Mouse (Mus musculus): ENCODE measurements at regions not wholly inside any gene's neighbourhood (a gene's known extent, or its start where the extent isn't known, plus 50 kb on each side); places are given as distances from the start of the nearest gene placed in this dataset.

DNA sequence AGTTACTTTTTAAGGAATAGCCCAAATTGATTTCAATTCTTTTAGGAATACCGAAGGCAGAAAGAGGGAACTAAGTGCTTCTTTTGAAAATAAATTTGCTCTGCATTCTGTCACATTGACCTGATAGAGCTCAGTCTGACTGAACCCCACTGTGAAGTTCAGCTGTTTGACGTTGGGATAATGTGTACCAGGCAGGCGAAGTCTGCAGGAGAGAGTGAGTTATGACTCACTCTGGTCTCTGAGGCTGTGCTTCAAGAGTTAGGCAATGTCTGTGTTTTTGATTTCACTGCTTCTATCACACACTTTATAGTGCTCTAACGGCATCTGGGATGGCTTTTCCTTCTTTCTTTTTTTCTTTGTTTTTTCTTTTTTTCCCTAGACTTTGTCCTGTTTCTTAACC is 283.5 kb downstream of the Naf1 start:
- no peak overlapping the region for H3K9ac ChIP-seq (replicated peaks; ENCODE audit: low read length)
- no peaks in the 10 kb centered on the region for H3K4me1 ChIP-seq (ENCODE audit: control insufficient read depth, insufficient read depth, low read length)
- whole genome bisulfite sequencing, result 67% methylated on average over 4 of the region's 4 CpGs
- no peaks in the 10 kb centered on the region for H3K9me3 ChIP-seq (ENCODE audit: control insufficient read depth, low read length)
- H3K4me3 ChIP-seq (replicated peaks; ENCODE audit: low read depth, low read length), result no peak overlapping the region
- ATAC-seq (ENCODE audit: low FRiP score, low TSS enrichment) (no peak), DNase-seq (no peak)
- no peak overlapping the region for H3K27ac ChIP-seq (replicated peaks; ENCODE audit: low read depth, low read length)
- no peaks in the 10 kb centered on the region for H3K27me3 ChIP-seq (ENCODE audit: control insufficient read depth, insufficient read depth, low read length)
- H3K36me3 ChIP-seq (ENCODE audit: control insufficient read depth, insufficient read depth, low read length), result no peaks in the 10 kb centered on the region
- H3K4me2 ChIP-seq (ENCODE audit: low read length), result no peak overlapping the region

DNA sequence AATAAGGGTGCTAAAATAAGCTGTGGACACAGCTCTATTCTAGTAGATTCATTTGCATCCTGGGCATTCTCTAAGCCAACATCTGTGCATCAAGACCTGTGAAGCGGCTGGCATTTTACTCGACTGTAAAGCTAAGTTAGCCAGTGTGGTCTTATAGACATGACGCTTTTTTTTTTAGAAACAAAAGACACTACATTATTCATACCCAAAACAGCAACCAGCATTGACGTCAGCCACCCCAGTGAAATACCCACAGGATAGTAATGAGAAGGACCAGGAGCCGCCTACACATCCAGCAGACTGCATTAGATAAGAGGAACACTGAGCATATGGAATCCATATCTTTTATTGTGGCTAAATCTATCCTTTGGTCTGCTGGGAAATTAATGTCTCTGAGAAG is 321.7 kb downstream of the Naf1 start:
- Histone ChIP-seq H3K9me3 (ENCODE audit: control insufficient read depth, low read length) (no peaks in the 10 kb centered on the region), H3K27me3 (ENCODE audit: control insufficient read depth, insufficient read depth, low read length) (no peaks in the 10 kb centered on the region), H3K4me3 (replicated peaks; ENCODE audit: low read depth, low read length) (no peak overlapping the region), H3K9ac (replicated peaks; ENCODE audit: low read length) (no peak overlapping the region), H3K4me2 (ENCODE audit: low read length) (no peak overlapping the region), H3K4me1 (ENCODE audit: control insufficient read depth, insufficient read depth, low read length) (no peaks in the 10 kb centered on the region), H3K36me3 (ENCODE audit: control insufficient read depth, insufficient read depth, low read length) (no peaks in the 10 kb centered on the region), H3K27ac (replicated peaks; ENCODE audit: low read depth, low read length) (no peak overlapping the region)
- WGBS, result 65% methylated on average over 5 of the region's 5 CpGs
- no peak for ATAC-seq (ENCODE audit: low FRiP score, low TSS enrichment)
- DNase-seq, result no peak

GRCm38 (mm10) chr8:67199213-67199612 is 324.4 kb upstream of the Nat3 start:
- Histone ChIP-seq H3K9me3 (ENCODE audit: control insufficient read depth, low read length) (no peaks in the 10 kb centered on the region), H3K4me1 (ENCODE audit: control insufficient read depth, insufficient read depth, low read length) (no peaks in the 10 kb centered on the region), H3K9ac (replicated peaks; ENCODE audit: low read length) (no peak overlapping the region), H3K27me3 (ENCODE audit: control insufficient read depth, insufficient read depth, low read length) (no peaks in the 10 kb centered on the region), H3K4me3 (replicated peaks; ENCODE audit: low read depth, low read length) (no peak overlapping the region), H3K4me2 (ENCODE audit: low read length) (no peak overlapping the region), H3K36me3 (ENCODE audit: control insufficient read depth, insufficient read depth, low read length) (no peaks in the 10 kb centered on the region), H3K27ac (replicated peaks; ENCODE audit: low read depth, low read length) (no peak overlapping the region)
- no peak for ATAC-seq (ENCODE audit: low FRiP score, low TSS enrichment)
- DNase-seq, result no peak

- ATAC-seq (ENCODE audit: low FRiP score, low TSS enrichment), result peak; percentile 78
- DNase-seq, result peak; percentile 35
These were observed 317.6 kb upstream of the Nat3 start for GRCm38 (mm10) chr8:67206064-67206463.

GRCm38 (mm10) chr8:67231921-67232701 is 291.5 kb upstream of the Nat3 start:
- H3K4me2 ChIP-seq (ENCODE audit: low read length), result no peak overlapping the region
- no peaks in the 10 kb centered on the region for H3K36me3 ChIP-seq (ENCODE audit: control insufficient read depth, insufficient read depth, low read length)
- no peaks in the 10 kb centered on the region for H3K27me3 ChIP-seq (ENCODE audit: control insufficient read depth, insufficient read depth, low read length)
- H3K27ac ChIP-seq (replicated peaks; ENCODE audit: low read depth, low read length), result no peak overlapping the region
- H3K9me3 ChIP-seq (ENCODE audit: control insufficient read depth, low read length), result no peaks in the 10 kb centered on the region
- no peak overlapping the region for H3K4me3 ChIP-seq (replicated peaks; ENCODE audit: low read depth, low read length)
- DNase-seq (no peak), ATAC-seq (ENCODE audit: low FRiP score, low TSS enrichment) (no peak)
- WGBS, result 84% methylated on average over 7 of the region's 7 CpGs
- no peaks in the 10 kb centered on the region for H3K4me1 ChIP-seq (ENCODE audit: control insufficient read depth, insufficient read depth, low read length)
- no peak overlapping the region for H3K9ac ChIP-seq (replicated peaks; ENCODE audit: low read length)

More at GRCm38 (mm10) chr8:67206064-67206463, 317.6 kb upstream of the Nat3 start:
- Histone ChIP-seq H3K4me2 (ENCODE audit: low read length) (no peak overlapping the region), H3K27ac (replicated peaks; ENCODE audit: low read depth, low read length) (no peak overlapping the region), H3K27me3 (ENCODE audit: control insufficient read depth, insufficient read depth, low read length) (no peaks in the 10 kb centered on the region), H3K9ac (replicated peaks; ENCODE audit: low read length) (no peak overlapping the region), H3K4me3 (replicated peaks; ENCODE audit: low read depth, low read length) (no peak overlapping the region), H3K9me3 (ENCODE audit: control insufficient read depth, low read length) (no peaks in the 10 kb centered on the region), H3K36me3 (ENCODE audit: control insufficient read depth, insufficient read depth, low read length) (no peaks in the 10 kb centered on the region), H3K4me1 (ENCODE audit: control insufficient read depth, insufficient read depth, low read length) (no peaks in the 10 kb centered on the region)
- 11% methylated on average over 1 of the region's 1 CpGs for WGBS

DNA sequence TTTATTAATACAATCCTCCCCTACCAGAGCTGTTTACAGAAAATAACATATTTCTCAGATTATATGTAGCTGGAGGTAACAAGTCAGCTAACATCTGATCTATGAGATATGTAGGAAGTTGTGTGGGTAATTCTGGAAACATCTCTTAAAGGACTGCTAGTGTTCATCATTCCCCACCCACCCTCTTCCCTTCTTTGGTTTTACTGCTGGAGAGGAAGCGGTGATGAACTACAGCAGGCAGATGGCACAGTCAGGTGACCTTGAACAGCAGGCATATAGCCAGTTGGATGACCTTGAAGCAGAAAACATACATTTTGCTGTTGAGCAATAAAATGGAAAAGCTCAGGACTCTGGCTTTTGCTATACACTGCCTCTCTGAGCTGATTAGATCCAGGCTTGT is 284.7 kb upstream of the Nat3 start:
- Histone ChIP-seq H3K9ac (replicated peaks; ENCODE audit: low read length) (no peak overlapping the region), H3K4me2 (ENCODE audit: low read length) (no peak overlapping the region), H3K9me3 (ENCODE audit: control insufficient read depth, low read length) (no peaks in the 10 kb centered on the region), H3K4me1 (ENCODE audit: control insufficient read depth, insufficient read depth, low read length) (no peaks in the 10 kb centered on the region), H3K4me3 (replicated peaks; ENCODE audit: low read depth, low read length) (no peak overlapping the region), H3K36me3 (ENCODE audit: control insufficient read depth, insufficient read depth, low read length) (no peaks in the 10 kb centered on the region), H3K27ac (replicated peaks; ENCODE audit: low read depth, low read length) (no peak overlapping the region), H3K27me3 (ENCODE audit: control insufficient read depth, insufficient read depth, low read length) (no peaks in the 10 kb centered on the region)
- DNase-seq (no peak), ATAC-seq (ENCODE audit: low FRiP score, low TSS enrichment) (no peak)
- WGBS, result 88% methylated on average over 1 of the region's 1 CpGs

DNA sequence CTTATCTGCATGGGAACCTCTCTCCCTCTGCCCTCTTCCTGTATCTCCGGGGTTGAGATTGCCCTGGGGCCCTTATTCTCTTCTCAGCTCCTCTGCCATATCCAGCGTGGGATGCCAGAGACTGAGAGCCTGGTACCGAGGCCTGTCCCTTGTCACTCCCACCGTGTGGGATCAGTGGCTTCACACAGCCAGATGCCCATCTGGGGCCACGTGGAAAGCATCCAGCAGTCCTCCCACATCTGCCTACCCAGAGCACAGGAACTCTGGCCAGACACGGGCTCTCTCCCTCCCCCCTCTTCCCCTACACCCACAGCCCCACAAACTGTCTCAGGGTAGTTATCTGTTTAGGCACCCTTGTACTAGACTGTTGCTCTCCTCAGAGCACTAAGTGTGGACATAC is 244.9 kb upstream of the Nat3 start:
- no peaks in the 10 kb centered on the region for H3K36me3 ChIP-seq (ENCODE audit: control insufficient read depth, insufficient read depth, low read length)
- WGBS, result 84% methylated on average over 6 of the region's 6 CpGs
- no peaks in the 10 kb centered on the region for H3K27me3 ChIP-seq (ENCODE audit: control insufficient read depth, insufficient read depth, low read length)
- DNase-seq, result no peak
- no peak overlapping the region for H3K4me2 ChIP-seq (ENCODE audit: low read length)
- no peak for ATAC-seq (ENCODE audit: low FRiP score, low TSS enrichment)
- H3K4me1 ChIP-seq (ENCODE audit: control insufficient read depth, insufficient read depth, low read length), result no peaks in the 10 kb centered on the region
- H3K27ac ChIP-seq (replicated peaks; ENCODE audit: low read depth, low read length), result no peak overlapping the region
- H3K4me3 ChIP-seq (replicated peaks; ENCODE audit: low read depth, low read length), result no peak overlapping the region
- no peak overlapping the region for H3K9ac ChIP-seq (replicated peaks; ENCODE audit: low read length)
- no peaks in the 10 kb centered on the region for H3K9me3 ChIP-seq (ENCODE audit: control insufficient read depth, low read length)

- no peak overlapping the region for H3K9ac ChIP-seq (replicated peaks; ENCODE audit: low read length)
- DNase-seq (no peak), ATAC-seq (ENCODE audit: low FRiP score, low TSS enrichment) (no peak)
- no peaks in the 10 kb centered on the region for H3K9me3 ChIP-seq (ENCODE audit: control insufficient read depth, low read length)
- H3K36me3 ChIP-seq (ENCODE audit: control insufficient read depth, insufficient read depth, low read length), result no peaks in the 10 kb centered on the region
- H3K27me3 ChIP-seq (ENCODE audit: control insufficient read depth, insufficient read depth, low read length), result no peaks in the 10 kb centered on the region
- H3K4me2 ChIP-seq (ENCODE audit: low read length), result no peak overlapping the region
- H3K4me1 ChIP-seq (ENCODE audit: control insufficient read depth, insufficient read depth, low read length), result no peaks in the 10 kb centered on the region
- H3K4me3 ChIP-seq (replicated peaks; ENCODE audit: low read depth, low read length), result no peak overlapping the region
- no peak overlapping the region for H3K27ac ChIP-seq (replicated peaks; ENCODE audit: low read depth, low read length)
These were observed 244.2 kb upstream of the Nat3 start for GRCm38 (mm10) chr8:67279449-67279848.

DNA sequence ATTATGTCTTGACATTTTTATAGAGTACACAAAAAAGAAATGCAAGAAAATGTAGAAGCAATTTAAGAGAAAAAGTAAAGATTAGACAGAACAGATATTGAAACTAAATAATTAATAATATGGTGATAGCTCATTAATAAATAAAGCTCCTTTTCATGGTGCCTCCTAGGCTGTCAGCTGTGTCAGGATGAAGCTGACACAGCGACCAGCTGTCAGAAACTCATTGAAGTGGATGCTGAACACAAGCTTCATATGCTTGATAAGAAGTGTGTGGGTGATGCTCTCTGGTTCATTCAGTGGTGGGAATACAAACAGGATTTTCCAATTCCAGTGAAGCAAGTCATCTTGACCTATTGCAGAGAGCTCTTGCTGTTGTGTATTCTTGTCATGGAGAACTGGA is 213.2 kb upstream of the Nat3 start:
- H3K27ac ChIP-seq (replicated peaks; ENCODE audit: low read depth, low read length), result no peak overlapping the region
- H3K4me1 ChIP-seq (ENCODE audit: control insufficient read depth, insufficient read depth, low read length), result no peaks in the 10 kb centered on the region
- 53% methylated on average over 1 of the region's 1 CpGs for WGBS
- ATAC-seq (ENCODE audit: low FRiP score, low TSS enrichment) (peak; percentile 63; the same call in 1 of the 2 replicates), DNase-seq (peak; percentile 46)
- H3K27me3 ChIP-seq (ENCODE audit: control insufficient read depth, insufficient read depth, low read length), result no peaks in the 10 kb centered on the region
- no peaks in the 10 kb centered on the region for H3K36me3 ChIP-seq (ENCODE audit: control insufficient read depth, insufficient read depth, low read length)
- no peaks in the 10 kb centered on the region for H3K9me3 ChIP-seq (ENCODE audit: control insufficient read depth, low read length)
- H3K4me2 ChIP-seq (ENCODE audit: low read length), result no peak overlapping the region
- no peak overlapping the region for H3K4me3 ChIP-seq (replicated peaks; ENCODE audit: low read depth, low read length)
- H3K9ac ChIP-seq (replicated peaks; ENCODE audit: low read length), result no peak overlapping the region
